Mouse (Mus musculus) embryonic facial prominence, embryonic 12.5 days (tissue): ENCODE measurements around the gene Prdm11. TPM values are rescaled to one million over a fixed set of nuclear protein-coding genes. Genes with fewer than 3 reads are reported as not detected.

Source experiments
- polyA plus RNA-seq: library from polyadenylated mRNA; unstranded; fragments of >200 nt; fragmentation: Nextera tagmentation; extraction: Ambion mirVana; gene quantifications from 2 replicates; pipeline ENCODE4 v1.2.1, GENCODE M21; 2016

The Prdm11 gene
- polyA plus RNA-seq, 1 experiment from 2014 or later, result 6.2 TPM

Other genes starting within 250 kb of the Prdm11 start
- 11.3 and 12.0 TPM in 2 replicates for gene Syt13, start 131.1 kb downstream of the Prdm11 start, polyA plus RNA-seq
- gene Trp53i11, start 141.4 kb upstream of the Prdm11 start, polyA plus RNA-seq, result 36.8 and 37.0 TPM in 2 replicates